Mouse (Mus musculus) lung, adult 2 months (tissue): ENCODE measurements at regions not wholly inside any gene's neighbourhood (a gene's known extent, or its start where the extent isn't known, plus 50 kb on each side); places are given as distances from the start of the nearest gene placed in this dataset.

Experiments used
- CTCF ChIP-seq: fragments of 200-500 bp; IDR thresholded peaks from 2 replicates; pipeline ENCODE4 v1.5.1; 2011; ENCODE audit warnings: mild to moderate bottlenecking, low read length, control low read depth; ENCODE audit not compliant: insufficient read depth
- POLR2A ChIP-seq: fragments of 200-500 bp; IDR thresholded peaks from 2 replicates; pipeline ENCODE4 v1.6.1; 2011; ENCODE audit warnings: low read depth, mild to moderate bottlenecking, control low read depth, low read length, borderline replicate concordance; ENCODE audit errors: extremely low read depth

DNA sequence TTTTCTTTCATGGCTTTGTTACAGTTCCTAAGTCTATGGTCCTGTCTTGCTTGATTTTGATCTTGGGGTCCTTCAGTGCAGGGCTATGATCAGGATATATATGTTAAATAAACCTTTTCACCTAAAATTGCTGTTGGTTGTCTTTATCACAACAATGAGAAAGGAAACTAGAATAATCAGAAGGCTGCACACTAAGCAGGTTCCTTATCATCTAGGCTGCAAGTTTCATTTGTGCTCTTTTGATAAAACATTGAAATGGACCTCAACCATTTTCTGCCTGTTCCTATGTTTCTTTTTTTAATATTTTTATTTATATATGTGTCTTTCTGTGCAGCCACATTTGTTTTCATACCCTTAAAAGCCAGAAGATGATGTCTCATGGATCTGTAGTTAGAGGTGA is 137.3 kb upstream of the 1700008P02Rik start:
- no peak for TF ChIP-seq CTCF
- no peak for TF ChIP-seq POLR2A
